Mouse (Mus musculus) megakaryocyte, adult 5-6 weeks (primary cell): ENCODE results near the gene Gm8677. TPM values are rescaled to one million over a fixed set of nuclear protein-coding genes. Genes with fewer than 3 reads are reported as not detected.
"Not testable (repeated sequence)": the region's sequence is repeated elsewhere in the genome, so short reads cannot be mapped to it uniquely, and the experiment has no call there.

Experiments used
- ATAC-seq: 2 replicates; pipeline ENCODE4 v1.8.0; 2016; ENCODE audit warnings: mild to moderate bottlenecking, inconsistent platforms; ENCODE audit not compliant: poor library complexity, severe bottlenecking
- total RNA-seq, 2 experiments: library from RNA; stranded (forward) in 1 of 2; stranded (reverse) in 1 of 2; fragments of 153-499, 151-499 nt in 1 of 2; fragments of 221-1000, 200-1000 nt in 1 of 2; gene quantifications; 2 replicates each; pipeline versions ENCODE4 v1.2.3 to v1.2.4; 2015 to 2017

The Gm8677 gene
- not detected in 2 replicates for total RNA-seq (2015)
- total RNA-seq (2017), result not detected in 2 replicates

- not testable (repeated sequence) for ATAC-seq
Measured at GRCm38 (mm10) chr7:22534787-22535186, at the start of gene Gm8677. TSS of gene Gm8677 (minus strand) at chr7:22534887.

- ATAC-seq, result not testable (repeated sequence)
Measured at GRCm38 (mm10) chr7:22565243-22565642, 30.6 kb upstream of the Gm8677 start, which contains the start of gene Gm4201. TSS of gene Gm4201 (minus strand) at chr7:22565343.

- ATAC-seq, result not testable (repeated sequence)
Measured at GRCm38 (mm10) chr7:22522667-22523066, 12.0 kb downstream of the Gm8677 start, which contains the start of gene Vmn1r152. TSS of gene Vmn1r152 (plus strand) at chr7:22522967.

- ATAC-seq, result not testable (repeated sequence)
Measured at GRCm38 (mm10) chr7:22499578-22499977, 35.1 kb downstream of the Gm8677 start, which contains the start of gene Vmn1r151. TSS of gene Vmn1r151 (minus strand) at chr7:22499678.

Other genes starting within 250 kb of the Gm8677 start
- not detected in 2 replicates for gene Gm4187, start 205.2 kb downstream of the Gm8677 start, total RNA-seq (2015)
- not detected in 2 replicates for gene Gm4187, start 205.2 kb downstream of the Gm8677 start, total RNA-seq (2017)
- not detected in 2 replicates for gene Gm8660, start 163.8 kb downstream of the Gm8677 start, total RNA-seq (2015)
- gene Gm8660, start 163.8 kb downstream of the Gm8677 start, total RNA-seq (2017), result not detected in 2 replicates
- not detected in 2 replicates for gene Vmn1r148, start 121.3 kb downstream of the Gm8677 start, total RNA-seq (2015)
- gene Vmn1r148, start 121.3 kb downstream of the Gm8677 start, total RNA-seq (2017), result not detected in 2 replicates
- gene Vmn1r149, start 96.7 kb downstream of the Gm8677 start, total RNA-seq (2015), result not detected in 2 replicates
- gene Vmn1r149, start 96.7 kb downstream of the Gm8677 start, total RNA-seq (2017), result not detected in 2 replicates
- gene Gm10665, start 70.8 kb downstream of the Gm8677 start, total RNA-seq (2015), result not detected in 2 replicates
- gene Gm10665, start 70.8 kb downstream of the Gm8677 start, total RNA-seq (2017), result not detected in 2 replicates
- not detected in 2 replicates for gene Vmn1r151, start 35.2 kb downstream of the Gm8677 start, total RNA-seq (2015)
- not detected in 2 replicates for gene Vmn1r151, start 35.2 kb downstream of the Gm8677 start, total RNA-seq (2017)
- not detected in 2 replicates for gene Vmn1r152, start 11.9 kb downstream of the Gm8677 start, total RNA-seq (2015)
- not detected in 2 replicates for gene Vmn1r152, start 11.9 kb downstream of the Gm8677 start, total RNA-seq (2017)
- not detected in 2 replicates for gene Gm4201, start 30.5 kb upstream of the Gm8677 start, total RNA-seq (2015)
- not detected in 2 replicates for gene Gm4201, start 30.5 kb upstream of the Gm8677 start, total RNA-seq (2017)
- not detected in 2 replicates for gene Gm4565, start 53.2 kb upstream of the Gm8677 start, total RNA-seq (2015)
- not detected in 2 replicates for gene Gm4565, start 53.2 kb upstream of the Gm8677 start, total RNA-seq (2017)
- not detected in 2 replicates for gene Vmn1r155, start 123.1 kb upstream of the Gm8677 start, total RNA-seq (2015)
- not detected in 2 replicates for gene Vmn1r155, start 123.1 kb upstream of the Gm8677 start, total RNA-seq (2017)
- not detected in 2 replicates for gene Gm8693, start 157.4 kb upstream of the Gm8677 start, total RNA-seq (2015)
- gene Gm8693, start 157.4 kb upstream of the Gm8677 start, total RNA-seq (2017), result not detected in 2 replicates
- gene Gm4567, start 184.8 kb upstream of the Gm8677 start, total RNA-seq (2015), result not detected in 2 replicates
- not detected in 2 replicates for gene Gm4567, start 184.8 kb upstream of the Gm8677 start, total RNA-seq (2017)
- not detected in 2 replicates for gene Vmn1r157, start 226.8 kb upstream of the Gm8677 start, total RNA-seq (2015)
- gene Vmn1r157, start 226.8 kb upstream of the Gm8677 start, total RNA-seq (2017), result not detected in 2 replicates